Mouse (Mus musculus): Measurements from ENCODE around the gene Srms. TPM values are rescaled to one million over a fixed set of nuclear protein-coding genes. Genes with fewer than 3 reads are reported as not detected.
"Not testable (repeated sequence)": the region's sequence is repeated elsewhere in the genome, so short reads cannot be mapped to it uniquely, and the experiment has no call there.

Gene Srms
- total RNA-seq, 4 experiments from 2014 or later, result 0.30 to 0.46 (median 0.38) TPM

DNA sequence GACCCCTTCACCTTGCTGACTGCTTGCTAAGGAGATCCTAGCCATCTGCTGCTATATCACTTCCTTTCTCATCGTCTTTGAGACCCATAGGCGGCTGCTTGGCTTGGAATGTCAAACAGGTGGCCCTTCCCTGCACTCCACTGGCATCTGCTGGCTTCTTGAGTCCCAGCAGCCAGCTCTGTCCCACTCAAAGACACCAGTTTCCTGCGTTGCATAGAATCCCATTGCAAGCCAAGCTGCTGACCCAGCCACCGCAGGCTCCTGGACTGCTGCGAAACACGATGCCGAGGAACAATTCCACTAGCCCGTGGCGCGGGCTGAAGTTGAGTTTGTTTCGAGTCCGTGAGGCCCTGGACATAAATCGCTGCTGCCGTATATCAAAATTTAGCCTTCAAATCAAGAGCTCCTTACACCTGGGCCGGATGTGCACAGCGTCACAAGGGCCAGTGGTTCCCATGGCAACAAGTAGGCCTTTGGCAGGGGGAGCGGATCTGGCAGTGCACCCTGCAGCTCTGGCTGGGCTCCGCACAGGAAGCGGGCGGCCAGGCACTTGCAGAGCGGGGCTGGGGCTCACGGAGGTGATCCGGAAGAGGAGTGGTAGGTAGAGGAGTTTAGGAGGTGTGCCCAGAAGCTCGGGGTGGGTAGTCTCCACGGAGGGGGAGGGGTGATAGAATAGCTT lies 6.7 kb upstream of the Srms start, which contains the start of gene Fndc11:
Gene Fndc11, plus strand, starts transcription at position 476 of the 679 bp plus-strand sequence.
- DNase-seq (ENCODE audit: low spot score), result peak; percentile 80

DNA sequence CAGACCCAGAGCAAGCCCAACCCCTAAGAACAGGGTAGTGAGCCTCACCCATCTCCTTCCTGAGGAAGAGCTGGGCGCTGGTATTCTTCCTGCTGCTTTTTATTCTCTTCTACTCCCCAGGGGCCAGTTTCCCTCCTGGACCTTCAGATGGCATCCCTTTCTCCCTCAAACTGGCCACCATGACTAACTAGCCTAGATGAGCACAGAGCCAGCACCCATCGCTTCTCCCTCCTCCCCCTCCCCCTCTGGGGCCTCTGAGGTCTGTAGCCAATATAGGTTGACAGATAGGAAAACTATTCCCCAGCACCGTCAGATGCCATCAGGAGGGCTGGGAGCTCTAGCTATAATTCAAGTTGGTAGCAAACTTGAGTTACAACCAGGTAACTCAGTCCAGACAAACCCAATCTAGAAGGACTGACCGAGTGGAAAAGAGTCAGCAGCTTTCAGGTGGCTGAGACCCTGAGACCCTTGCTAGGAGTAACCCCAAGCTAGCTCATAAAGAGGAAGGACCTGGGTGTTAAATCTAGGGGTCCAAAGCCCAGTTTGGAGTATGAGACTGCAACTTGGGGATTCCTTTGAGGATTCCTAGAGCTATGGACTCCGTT lies 6.0 kb upstream of the Srms start:
- DNase-seq (ENCODE audit: low spot score), result no peak

DNA sequence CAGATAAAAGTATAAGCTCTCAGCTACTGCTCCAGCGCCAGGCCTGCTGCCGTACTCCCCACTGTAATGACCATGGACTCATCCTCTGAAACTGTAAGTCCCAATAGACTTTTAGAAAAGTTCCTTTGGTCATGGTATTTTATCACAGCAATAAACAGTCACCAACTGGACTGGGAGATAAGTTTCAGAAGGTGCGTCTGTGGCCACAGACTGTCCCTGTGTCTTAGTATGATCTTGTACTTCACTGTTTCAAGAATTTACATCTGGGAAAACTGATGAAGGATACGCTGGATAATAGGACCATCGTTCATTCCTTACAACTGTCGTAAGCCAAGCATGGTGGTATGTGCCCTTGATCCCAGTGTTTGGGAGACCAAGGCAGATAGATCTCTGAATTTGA lies 3.1 kb upstream of the Srms start:
- no peak for DNase-seq (ENCODE audit: low spot score)

DNA sequence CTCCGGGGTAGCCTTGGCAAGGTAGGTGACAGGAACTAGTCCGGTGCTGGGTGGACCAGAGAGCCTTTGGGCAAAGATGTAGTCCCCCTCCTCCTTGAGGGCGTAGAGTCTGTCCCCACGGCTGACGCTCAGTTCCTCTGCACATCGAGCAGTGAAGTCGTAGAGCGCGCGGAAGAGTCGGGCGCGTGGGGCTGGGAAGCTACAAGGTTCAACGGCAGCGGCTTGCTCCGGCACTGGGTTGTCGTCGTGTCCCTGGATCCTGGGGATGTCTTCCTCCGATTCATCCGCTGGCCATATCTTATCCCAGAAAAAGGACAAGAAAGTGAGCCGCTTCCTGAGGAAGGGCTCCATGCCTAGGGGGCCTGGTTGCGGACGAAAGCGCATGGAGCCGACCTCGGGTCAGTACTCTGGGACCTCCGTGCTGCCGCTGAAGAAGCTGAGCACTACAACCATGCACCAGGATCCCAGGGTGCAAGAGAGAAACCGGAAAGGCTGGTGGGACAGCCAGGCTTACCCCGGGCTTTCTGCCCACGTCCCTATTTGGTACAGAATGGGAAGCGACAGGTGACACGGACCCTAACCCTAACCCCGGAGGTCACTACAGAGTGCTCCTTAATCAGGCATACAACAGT lies 480 bp downstream of the Srms start:
- DNase-seq (ENCODE audit: low spot score), result no peak

DNA sequence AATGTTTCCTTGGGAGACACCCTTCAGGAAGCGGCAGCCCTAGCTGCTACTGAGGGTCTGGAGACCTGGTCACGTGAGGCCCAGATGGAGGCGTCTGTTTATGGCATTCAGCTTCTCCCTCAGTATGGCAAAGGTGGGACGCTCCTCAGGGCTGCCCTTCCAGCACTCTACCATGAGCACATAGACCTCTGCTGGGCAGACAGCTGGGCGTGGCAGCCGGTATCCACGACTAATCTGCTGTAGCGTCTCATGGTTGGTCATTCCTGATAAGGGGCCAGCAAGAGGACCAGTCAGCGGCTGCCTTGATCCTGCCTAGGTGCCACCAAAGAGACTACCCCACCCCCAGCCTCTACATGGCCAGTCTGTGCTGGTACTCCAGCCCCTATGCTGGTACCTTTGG lies 6.9 kb downstream of the Srms start:
- DNase-seq (ENCODE audit: low spot score), result no peak

DNA sequence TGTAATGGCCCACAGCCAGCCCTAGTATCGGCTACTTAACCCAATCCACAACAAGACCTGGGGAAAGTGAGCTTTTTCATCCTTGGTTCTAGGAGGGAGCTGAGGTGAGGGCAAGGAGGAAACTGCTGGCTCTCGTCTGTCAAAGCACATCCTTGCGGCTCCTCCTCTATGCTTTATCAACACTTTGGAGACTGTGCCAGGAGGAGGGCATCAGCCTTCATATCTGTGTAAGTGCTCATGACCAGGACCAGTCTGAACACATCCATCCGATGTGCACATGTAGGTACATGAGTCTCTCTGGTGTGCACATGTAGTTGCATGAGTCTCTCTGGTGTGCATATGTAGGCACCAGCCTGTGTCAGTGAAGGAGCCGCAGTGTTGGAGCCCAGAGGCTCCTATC lies 7.3 kb downstream of the Srms start:
- DNase-seq (ENCODE audit: low spot score), result no peak

DNA sequence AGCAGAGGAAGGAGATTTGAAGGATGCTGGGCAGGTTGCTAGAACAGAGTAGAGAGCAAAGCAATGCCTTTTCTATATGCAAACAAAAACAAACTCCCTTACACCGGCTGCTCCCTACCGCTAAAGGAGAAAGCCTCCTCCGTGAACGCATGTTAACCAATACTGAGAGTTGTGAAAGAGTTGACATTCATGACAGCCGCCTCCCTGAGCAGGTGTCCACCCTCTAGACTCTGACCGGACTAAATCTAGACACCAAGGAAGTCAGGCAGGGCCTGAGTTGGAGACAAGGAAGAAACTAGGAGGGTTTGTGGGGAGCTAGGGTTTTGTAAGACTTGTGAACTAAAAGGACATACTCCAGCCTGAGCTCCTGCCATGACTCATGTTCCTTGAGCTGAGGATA lies 10.1 kb downstream of the Srms start:
- no peak for DNase-seq (ENCODE audit: low spot score)

DNA sequence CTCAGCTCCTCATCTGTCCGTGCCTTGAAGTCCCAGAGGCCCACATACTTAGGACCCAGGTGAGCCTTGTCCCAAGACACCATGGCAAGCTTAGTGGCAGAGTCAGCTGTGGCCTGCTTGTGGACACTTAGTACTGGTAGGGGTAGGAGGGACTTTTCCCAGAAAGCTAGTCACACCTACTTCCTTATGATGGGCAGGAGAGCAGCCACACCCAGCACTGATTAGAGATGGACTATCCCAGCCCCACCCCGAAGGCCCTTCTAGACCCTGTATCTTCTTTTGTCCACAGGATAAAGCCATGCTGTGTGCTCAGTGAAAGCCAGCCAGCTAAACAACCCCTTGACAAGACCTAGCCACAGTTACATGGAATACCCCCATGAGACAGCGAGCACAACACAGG lies 10.6 kb downstream of the Srms start, which contains the start of gene Ptk6:
Gene Ptk6, minus strand, starts transcription at position 368 of the 400 bp plus-strand sequence.
- DNase-seq (ENCODE audit: low spot score), result no peak

DNA sequence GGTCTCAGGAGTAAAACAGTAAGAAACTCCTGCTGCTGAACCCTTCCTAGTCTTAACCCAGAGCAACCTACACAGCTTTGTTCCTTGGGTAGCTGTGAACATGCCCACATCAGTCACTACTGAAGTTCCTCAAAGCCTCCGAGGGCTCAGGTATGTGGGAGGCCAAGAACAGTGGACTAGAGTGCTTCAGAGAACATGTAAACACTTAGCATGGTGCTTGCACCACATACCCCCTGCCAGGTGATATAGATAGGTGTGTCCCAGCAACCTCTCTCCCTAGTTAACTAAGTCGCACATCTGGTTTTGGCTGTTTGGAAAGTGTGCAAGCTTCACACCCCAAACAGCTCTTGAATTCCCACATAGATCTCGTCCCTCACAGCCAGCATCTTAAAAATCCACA lies 11.4 kb downstream of the Srms start:
- no peak for DNase-seq (ENCODE audit: low spot score)

DNA sequence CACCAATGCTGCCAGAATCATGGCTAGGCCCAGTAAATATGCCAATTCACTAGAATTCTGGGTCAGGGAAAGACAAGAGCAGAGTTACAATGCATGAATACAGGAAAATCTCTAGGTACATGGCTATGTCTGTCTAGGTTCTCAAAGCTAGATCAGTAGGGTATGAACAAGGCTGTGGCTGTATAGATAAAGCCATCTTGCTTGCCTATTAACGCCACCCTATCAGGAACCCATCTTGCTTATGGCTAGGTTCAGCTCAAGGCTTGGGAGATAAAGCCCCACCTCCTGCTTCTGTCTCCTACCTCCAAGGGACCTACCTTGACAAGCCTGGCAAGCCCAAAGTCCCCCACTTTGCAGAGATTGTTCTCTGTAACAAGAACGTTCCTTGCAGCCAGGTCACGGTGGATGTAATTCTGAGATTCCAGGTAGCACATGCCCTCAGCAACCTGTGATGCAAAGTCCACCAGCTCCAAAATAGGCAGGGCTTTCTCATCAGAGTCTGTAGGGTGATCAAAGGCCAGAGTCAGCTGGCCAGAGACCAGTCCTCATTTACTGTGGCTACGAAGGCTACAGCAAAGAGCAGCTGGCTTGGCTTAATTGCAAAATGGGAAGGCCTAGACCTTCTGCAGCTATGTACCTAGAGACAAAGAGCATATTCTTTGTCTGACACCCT lies 16.2 kb downstream of the Srms start:
- DNase-seq (ENCODE audit: low spot score), result no peak

DNA sequence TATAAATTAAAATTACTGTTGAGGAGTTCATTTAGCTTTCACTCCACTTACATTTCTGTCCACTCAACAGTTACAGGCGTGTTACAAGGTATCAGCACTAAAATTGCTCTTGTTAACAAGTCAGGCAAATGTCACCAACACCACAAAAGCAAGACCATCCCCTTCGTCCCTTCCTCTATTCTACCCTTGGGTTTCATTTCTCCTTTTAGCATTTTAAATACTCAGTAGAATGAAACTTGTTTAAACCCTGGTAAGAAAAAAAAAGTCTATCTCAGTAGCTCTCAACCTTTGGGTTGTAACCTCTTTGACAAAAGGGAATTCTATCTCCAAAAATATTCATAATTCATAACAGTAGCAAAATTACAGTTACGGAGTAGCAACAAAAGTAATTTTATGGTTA lies 19.9 kb downstream of the Srms start:
- DNase-seq (ENCODE audit: low spot score), result no peak

DNA sequence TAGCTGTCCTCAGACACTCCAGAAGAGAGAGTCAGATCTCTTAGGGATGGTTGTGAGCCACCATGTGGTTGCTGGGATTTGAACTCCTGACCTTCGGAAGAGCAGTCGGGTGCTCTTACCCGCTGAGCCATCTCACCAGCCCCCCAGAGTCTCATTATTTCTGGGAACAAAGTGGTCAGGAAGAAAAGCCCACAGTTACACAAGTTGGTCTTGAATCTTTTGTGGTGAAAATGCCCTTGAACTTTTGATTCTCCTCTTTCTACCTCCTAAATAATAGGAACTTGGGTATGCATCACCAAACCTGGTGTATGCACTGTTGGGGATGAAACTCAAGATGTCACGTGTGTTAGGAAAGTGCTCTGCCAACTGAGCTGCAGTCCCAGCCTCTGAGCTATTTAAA lies 21.0 kb downstream of the Srms start:
- no peak for DNase-seq (ENCODE audit: low spot score)

DNA sequence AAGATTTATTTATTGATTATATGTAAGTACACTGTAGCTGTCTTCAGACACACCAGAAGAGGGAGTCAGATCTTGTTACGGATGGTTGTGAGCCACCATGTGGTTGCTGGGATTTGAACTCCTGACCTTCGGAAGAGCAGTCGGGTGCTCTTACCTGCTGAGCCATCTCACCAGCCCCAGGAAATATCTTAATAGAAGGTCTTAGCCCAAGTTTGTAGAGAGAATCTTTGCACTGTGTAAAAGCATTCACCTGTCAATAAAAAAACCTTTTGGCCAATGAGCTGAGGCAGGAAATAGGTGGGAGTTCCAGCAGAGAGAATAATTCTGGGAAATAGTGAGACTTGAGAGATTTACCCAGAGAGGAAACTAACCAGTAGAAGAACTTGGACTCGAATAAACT lies 21.6 kb downstream of the Srms start:
- DNase-seq (ENCODE audit: low spot score), result not testable (repeated sequence)

DNA sequence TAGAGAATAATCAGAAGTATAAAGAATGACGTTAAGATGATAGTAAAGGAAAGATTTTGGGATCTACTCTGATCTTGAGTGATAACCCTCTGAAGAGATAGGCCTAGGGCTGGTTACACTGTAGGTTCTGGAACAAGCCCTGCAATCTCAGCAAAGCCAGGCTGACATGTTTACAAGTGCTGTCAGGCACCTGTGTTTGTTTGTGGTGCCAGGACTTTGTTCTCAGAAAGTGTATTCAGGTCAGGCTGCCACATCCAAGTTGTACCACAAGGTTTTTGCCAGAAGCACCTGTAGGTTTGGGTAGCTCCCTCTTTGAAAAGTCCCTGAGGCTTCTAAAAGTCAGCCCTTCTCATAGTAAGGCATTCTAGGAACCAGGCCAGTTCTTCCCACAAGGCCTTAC lies 23.7 kb downstream of the Srms start:
- no peak for DNase-seq (ENCODE audit: low spot score)

DNA sequence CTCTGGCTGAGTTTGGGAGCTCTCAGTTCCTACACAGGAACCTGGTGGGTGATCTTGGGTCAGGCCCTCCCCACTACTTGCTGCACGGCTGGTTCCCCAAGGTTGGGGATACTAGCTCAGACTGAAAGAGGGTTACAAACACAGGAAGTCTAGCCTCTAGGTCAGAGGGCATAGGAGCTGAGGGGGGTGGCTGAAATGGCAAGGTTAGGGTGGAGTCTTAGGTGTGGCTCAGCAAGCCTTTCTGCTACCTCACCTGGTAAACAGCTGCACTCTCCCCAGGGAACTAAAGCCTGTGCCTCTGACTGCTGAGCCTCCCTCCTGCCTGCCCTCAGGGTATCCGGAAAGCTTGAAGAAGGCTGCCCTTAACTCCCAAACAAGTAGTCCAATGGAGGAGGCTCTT lies 24.3 kb downstream of the Srms start:
- DNase-seq (ENCODE audit: low spot score), result peak; percentile 24

DNA sequence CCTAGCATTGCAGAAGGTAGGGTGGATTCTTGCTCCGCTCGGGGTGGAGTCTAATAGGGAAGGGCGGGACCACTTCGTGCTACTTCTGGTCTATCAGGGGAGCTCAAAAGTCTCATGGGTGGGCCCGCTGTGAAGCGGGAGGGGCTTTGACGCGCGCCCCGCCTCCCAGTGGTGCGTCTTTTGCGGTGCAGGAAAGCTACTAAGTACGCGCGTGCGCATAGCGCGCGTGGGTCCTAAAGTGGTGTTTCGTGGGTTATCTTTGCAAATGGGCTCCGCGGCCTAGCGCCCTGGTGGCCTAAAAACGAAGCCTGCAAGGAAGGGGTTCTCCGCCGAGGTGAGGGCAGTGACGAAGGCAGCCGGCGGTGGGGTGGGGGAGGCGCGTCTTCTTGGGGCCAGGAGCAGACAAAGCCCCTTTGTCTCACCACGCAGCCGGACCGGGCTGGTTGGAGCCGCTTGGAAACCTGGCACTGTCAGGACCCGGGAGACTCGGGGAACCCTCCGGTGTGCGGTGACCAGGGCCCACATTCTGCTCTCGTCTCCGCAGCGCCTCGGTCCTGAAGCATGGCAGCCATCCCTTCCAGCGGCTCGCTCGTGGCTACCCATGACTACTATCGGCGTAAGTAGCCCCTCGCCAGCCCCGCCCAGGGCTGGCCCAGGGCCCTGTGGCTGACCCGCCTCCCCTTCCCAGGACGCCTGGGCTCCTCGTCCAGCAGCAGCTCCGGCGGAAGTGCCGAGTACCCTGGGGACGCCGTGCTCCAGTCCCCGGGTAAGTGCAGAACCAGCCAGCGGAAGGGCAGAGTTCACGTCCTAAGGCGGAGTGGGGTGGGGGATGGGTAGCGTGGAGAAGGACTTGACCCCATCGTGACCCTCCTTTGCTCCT lies 25.6 kb downstream of the Srms start, which contains the start of gene Ppdpf:
Gene Ppdpf, plus strand, starts transcription at position 127 of the 880 bp plus-strand sequence.
- DNase-seq (ENCODE audit: low spot score), result peak; percentile 95

DNA sequence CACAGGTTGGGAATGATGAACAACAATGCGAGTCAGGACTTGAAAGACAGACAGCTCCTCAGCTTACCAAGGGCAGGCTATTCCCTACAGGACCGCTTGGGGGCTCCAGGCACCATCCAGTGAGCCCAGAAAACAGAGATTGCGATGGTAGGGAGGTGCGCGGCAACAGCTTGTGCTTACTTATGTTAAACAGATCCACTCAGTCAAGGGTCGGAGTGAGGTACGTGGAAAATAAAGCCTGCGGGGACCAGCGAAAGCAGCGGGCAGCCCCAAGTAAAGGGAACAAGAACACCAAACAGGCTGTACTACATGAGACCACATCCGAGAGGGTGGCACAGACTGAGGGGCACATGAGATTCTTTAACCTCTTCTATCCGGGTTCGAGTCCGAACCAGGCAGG lies 26.4 kb downstream of the Srms start:
- peak; percentile 90 for DNase-seq (ENCODE audit: low spot score)

DNA sequence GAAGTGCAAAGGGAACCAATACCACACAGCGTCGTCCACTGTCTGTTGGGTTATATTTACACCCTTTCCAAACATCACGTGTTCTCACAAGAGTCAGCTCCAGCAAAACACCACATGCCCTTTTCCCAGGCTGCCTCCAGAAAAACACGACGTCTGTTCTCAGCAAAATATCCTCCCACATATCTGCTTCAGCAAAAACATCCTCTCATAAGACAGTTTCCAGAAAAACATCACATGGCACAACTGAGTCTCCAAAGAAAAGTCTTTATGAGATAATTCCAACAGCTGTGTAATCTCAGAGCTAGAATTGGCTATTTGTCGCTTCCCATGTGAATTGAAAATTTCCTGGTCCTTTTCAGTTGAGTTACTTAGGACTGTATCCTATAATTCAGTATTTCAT lies 32.1 kb downstream of the Srms start:
- DNase-seq (ENCODE audit: low spot score), result peak; percentile 36

DNA sequence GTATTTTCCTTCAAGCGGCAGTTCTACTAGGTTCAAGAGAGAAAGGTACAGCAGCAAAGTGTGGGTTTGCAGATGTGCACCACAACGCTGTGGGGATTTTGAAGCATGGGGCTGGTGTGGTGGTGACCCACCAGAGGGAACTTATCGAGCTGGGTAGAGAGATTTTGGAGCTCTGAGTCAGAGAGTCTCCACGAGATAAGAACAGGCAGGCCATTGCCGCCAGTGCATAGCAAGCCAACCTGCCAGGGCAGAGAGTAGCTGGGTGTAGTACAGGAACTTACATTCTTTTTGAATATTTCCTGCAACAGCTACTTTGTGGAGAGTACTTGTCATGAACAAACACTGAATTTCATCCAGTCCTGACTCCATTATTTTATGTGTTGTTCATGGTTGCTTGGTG lies 34.5 kb downstream of the Srms start:
- no peak for DNase-seq (ENCODE audit: low spot score)

DNA sequence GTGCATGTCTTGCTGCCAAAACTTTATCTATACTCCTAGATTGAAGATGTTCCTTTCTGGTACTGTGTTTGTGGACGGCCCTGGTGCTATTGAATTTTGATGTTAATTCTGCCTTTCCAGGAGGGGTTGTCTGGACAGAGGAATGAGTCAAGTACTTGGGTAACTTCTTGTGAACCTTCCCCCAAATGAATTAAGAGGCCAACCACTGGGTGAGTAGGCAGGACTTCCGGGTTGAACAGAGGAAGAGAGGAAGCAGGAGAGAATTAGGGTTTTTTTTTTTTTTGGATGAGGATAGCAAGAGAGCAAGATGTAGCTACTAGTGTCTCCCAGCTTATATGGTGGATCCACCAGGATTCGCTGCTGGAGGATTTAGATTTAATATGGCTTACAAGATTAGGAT lies 35.0 kb downstream of the Srms start:
- no peak for DNase-seq (ENCODE audit: low spot score)

DNA sequence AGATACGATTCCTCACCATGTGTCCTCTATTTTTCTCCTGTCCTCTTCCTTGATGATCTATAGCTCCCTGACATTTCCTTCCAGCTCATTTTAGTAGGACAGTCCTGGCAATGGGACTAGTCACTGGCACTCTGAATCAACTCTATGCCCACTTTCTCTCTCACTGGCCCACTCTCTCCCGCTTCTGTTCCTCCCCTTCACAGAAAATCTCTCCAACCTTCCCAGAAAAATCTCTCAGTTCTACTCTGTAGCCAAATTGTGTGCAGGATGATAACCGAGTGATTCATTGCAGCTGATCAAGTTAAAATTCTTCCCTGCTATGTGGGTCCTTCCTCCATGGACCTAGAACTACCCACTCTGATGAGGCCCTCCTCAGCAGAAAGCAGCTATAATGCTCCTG lies 38.3 kb downstream of the Srms start:
- DNase-seq (ENCODE audit: low spot score), result no peak
